Mouse (Mus musculus) forebrain, embryonic 16.5 days (tissue): ENCODE results near the gene Il1rn. TPM values are rescaled to one million over a fixed set of nuclear protein-coding genes. Genes with fewer than 3 reads are reported as not detected.

Experiments
- ATAC-seq: fragments of 200-750 bp; cut with Nextera tagmentation; 2 replicates; pipeline ENCODE4 v1.8.0; 2017; ENCODE audit warnings: mild to moderate bottlenecking, moderate library complexity
- H3K27ac ChIP-seq: fragments of 300-500 bp; sonication (generic); 2 replicates; pipeline ENCODE4 v1.5.1; 2014; ENCODE audit warnings: low read length, control low read depth
- H3K27me3 ChIP-seq: fragments of 300-500 bp; sonication (generic); replicated peaks from 2 replicates; pipeline ENCODE4 v1.6.1; 2014; ENCODE audit warnings: low read length; ENCODE audit not compliant: control insufficient read depth, insufficient read depth
- H3K36me3 ChIP-seq: fragments of 300-500 bp; sonication (generic); 2 replicates; pipeline ENCODE4 v1.6.1; 2014; ENCODE audit not compliant: control insufficient read depth, insufficient read depth
- H3K4me1 ChIP-seq: fragments of 300-500 bp; sonication (generic); replicated peaks from 2 replicates; pipeline ENCODE4 v1.6.1; 2014; ENCODE audit warnings: low read length; ENCODE audit not compliant: control insufficient read depth, insufficient read depth
- H3K4me2 ChIP-seq: fragments of 300-500 bp; sonication (generic); 2 replicates; pipeline ENCODE4 v1.6.1; 2014; ENCODE audit warnings: mild to moderate bottlenecking, low read length, control low read depth
- H3K4me3 ChIP-seq: fragments of 300-500 bp; sonication (generic); replicated peaks from 2 replicates; pipeline ENCODE4 v1.5.1; 2014; ENCODE audit warnings: mild to moderate bottlenecking, low read length, control low read depth
- H3K9ac ChIP-seq: fragments of 300-500 bp; sonication (generic); replicated peaks from 2 replicates; pipeline ENCODE4 v1.6.1; 2014; ENCODE audit warnings: low read depth, low read length, control low read depth
- H3K9me3 ChIP-seq: fragments of 300-500 bp; sonication (generic); 2 replicates; pipeline ENCODE4 v1.6.1; 2016; ENCODE audit warnings: low read length; ENCODE audit not compliant: control insufficient read depth
- WGBS: fragments of 180-500 bp; shearing (Covaris S2); extraction: QIAGEN DNeasy Blood & Tissue Kit; methylation state at CpG from one replicate; pipeline ENCODE4 v1.1.7; 2014; 5-methylcytosine and 5-hydroxymethylcytosine counted together
- polyA plus RNA-seq: library from polyadenylated mRNA; unstranded; fragments of >200 nt; fragmentation: Nextera tagmentation; extraction: Ambion mirVana; gene quantifications from 2 replicates; pipeline ENCODE4 v1.2.1, GENCODE M21; 2015

The Il1rn gene
- polyA plus RNA-seq, result 0.10 TPM in 1 of 2 replicates, not detected in the other

- Histone ChIP-seq H3K36me3 (no peaks in the 10 kb centered on the region), H3K9me3 (no peaks in the 10 kb centered on the region), H3K4me3 (no peak within 1 kb of the TSS), H3K9ac (no peak within 1 kb of the TSS), H3K27me3 (no peaks in the 10 kb centered on the region), H3K4me2 (no peak within 1 kb of the TSS), H3K4me1 (no peaks in the 10 kb centered on the region), H3K27ac (no peak within 1 kb of the TSS)
- WGBS, result 76% methylated on average over 2 of the region's 2 CpGs
- no peak for ATAC-seq
These were observed at the start of gene Il1rn for GRCm38 (mm10) chr2:24336545-24336944. TSS of gene Il1rn (plus strand) at chr2:24336853.

GRCm38 (mm10) chr2:24290896-24291295 lies 45.8 kb upstream of the Il1rn start, which contains the start of gene Il1f10:
TSS of gene Il1f10 (plus strand) at chr2:24291196.
- no peaks in the 10 kb centered on the region for H3K4me1 ChIP-seq
- no peak within 1 kb of the TSS for H3K9ac ChIP-seq
- ATAC-seq, result no peak
- H3K27ac ChIP-seq, result no peak within 1 kb of the TSS
- WGBS, result 85% methylated on average over 5 of the region's 5 CpGs
- H3K36me3 ChIP-seq, result no peaks in the 10 kb centered on the region
- H3K9me3 ChIP-seq, result no peaks in the 10 kb centered on the region
- H3K27me3 ChIP-seq, result no peaks in the 10 kb centered on the region
- H3K4me3 ChIP-seq, result no peak within 1 kb of the TSS
- H3K4me2 ChIP-seq, result no peak within 1 kb of the TSS

- WGBS, result 29% methylated on average over 1 of the region's 1 CpGs
- Histone ChIP-seq H3K9me3 (no peaks in the 10 kb centered on the region), H3K4me3 (no peak overlapping the region), H3K9ac (no peak overlapping the region), H3K4me1 (no peaks in the 10 kb centered on the region), H3K27me3 (no peaks in the 10 kb centered on the region), H3K27ac (no peak overlapping the region), H3K36me3 (no peaks in the 10 kb centered on the region), H3K4me2 (no peak overlapping the region)
- ATAC-seq, result no peak
These were observed 42.0 kb upstream of the Il1rn start for GRCm38 (mm10) chr2:24294616-24295015.

- no peak overlapping the region for H3K9ac ChIP-seq
- no peaks in the 10 kb centered on the region for H3K27me3 ChIP-seq
- no peak overlapping the region for H3K27ac ChIP-seq
- ATAC-seq, result no peak
- H3K4me3 ChIP-seq, result no peak overlapping the region
- 8% methylated on average over 3 of the region's 3 CpGs for WGBS
- no peaks in the 10 kb centered on the region for H3K4me1 ChIP-seq
- no peak overlapping the region for H3K4me2 ChIP-seq
- no peaks in the 10 kb centered on the region for H3K9me3 ChIP-seq
- H3K36me3 ChIP-seq, result no peaks in the 10 kb centered on the region
These were observed 39.8 kb upstream of the Il1rn start for GRCm38 (mm10) chr2:24296837-24297236.

- 80% methylated on average over 6 of the region's 6 CpGs for WGBS
- Histone ChIP-seq H3K9me3 (no peaks in the 10 kb centered on the region), H3K4me2 (no peak overlapping the region), H3K4me3 (no peak overlapping the region), H3K27me3 (no peaks in the 10 kb centered on the region), H3K4me1 (no peaks in the 10 kb centered on the region), H3K27ac (no peak overlapping the region), H3K9ac (no peak overlapping the region), H3K36me3 (no peaks in the 10 kb centered on the region)
- no peak for ATAC-seq
These were observed 25.2 kb upstream of the Il1rn start for GRCm38 (mm10) chr2:24311302-24312001.

GRCm38 (mm10) chr2:24316919-24317318 lies 19.7 kb upstream of the Il1rn start:
- no peaks in the 10 kb centered on the region for H3K27me3 ChIP-seq
- H3K27ac ChIP-seq, result no peak overlapping the region
- WGBS, result 78% methylated on average over 1 of the region's 1 CpGs
- H3K4me2 ChIP-seq, result no peak overlapping the region
- ATAC-seq, result no peak
- no peak overlapping the region for H3K9ac ChIP-seq
- no peaks in the 10 kb centered on the region for H3K9me3 ChIP-seq
- H3K4me3 ChIP-seq, result no peak overlapping the region
- no peaks in the 10 kb centered on the region for H3K36me3 ChIP-seq
- H3K4me1 ChIP-seq, result no peaks in the 10 kb centered on the region

- H3K9me3 ChIP-seq, result no peaks in the 10 kb centered on the region
- ATAC-seq, result no peak
- H3K36me3 ChIP-seq, result no peaks in the 10 kb centered on the region
- H3K27me3 ChIP-seq, result no peaks in the 10 kb centered on the region
- no peaks in the 10 kb centered on the region for H3K4me1 ChIP-seq
- 86% methylated on average over 4 of the region's 4 CpGs for WGBS
- H3K27ac ChIP-seq, result no peak overlapping the region
- H3K9ac ChIP-seq, result no peak overlapping the region
- H3K4me3 ChIP-seq, result no peak overlapping the region
- no peak overlapping the region for H3K4me2 ChIP-seq
These were observed 18.6 kb upstream of the Il1rn start for GRCm38 (mm10) chr2:24317919-24318598.

GRCm38 (mm10) chr2:24335333-24335732 lies 1.3 kb upstream of the Il1rn start:
- H3K9me3 ChIP-seq, result no peaks in the 10 kb centered on the region
- no peak for ATAC-seq
- no peaks in the 10 kb centered on the region for H3K27me3 ChIP-seq
- H3K36me3 ChIP-seq, result no peaks in the 10 kb centered on the region
- no peak overlapping the region for H3K27ac ChIP-seq
- H3K4me2 ChIP-seq, result no peak overlapping the region
- no peak overlapping the region for H3K9ac ChIP-seq
- 77% methylated on average over 3 of the region's 3 CpGs for WGBS
- no peak overlapping the region for H3K4me3 ChIP-seq
- H3K4me1 ChIP-seq, result no peaks in the 10 kb centered on the region

GRCm38 (mm10) chr2:24341395-24341885 lies 4.8 kb downstream of the Il1rn start:
- Histone ChIP-seq H3K4me3 (no peak overlapping the region), H3K36me3 (no peaks in the 10 kb centered on the region), H3K27ac (no peak overlapping the region), H3K9me3 (no peaks in the 10 kb centered on the region), H3K27me3 (no peaks in the 10 kb centered on the region), H3K4me1 (no peaks in the 10 kb centered on the region), H3K4me2 (no peak overlapping the region), H3K9ac (no peak overlapping the region)
- 75% methylated on average over 3 of the region's 3 CpGs for WGBS
- ATAC-seq, result no peak
